Mouse (Mus musculus) bone marrow, adult 2 months (tissue): ENCODE data around the gene Mmd2. TPM values are rescaled to one million over a fixed set of nuclear protein-coding genes. Genes with fewer than 3 reads are reported as not detected.

Experiments used
- H3K27ac ChIP-seq: fragments of 200-500 bp; 2 replicates; pipeline ENCODE4 v1.5.1; 2012; ENCODE audit warnings: low read depth, mild to moderate bottlenecking, control low read depth, inconsistent platforms, low read length; ENCODE audit not compliant: control insufficient read depth, poor library complexity, insufficient read depth
- H3K4me1 ChIP-seq: fragments of 200-500 bp; 2 replicates; pipeline ENCODE4 v1.6.1; 2011; ENCODE audit warnings: low read length; ENCODE audit not compliant: control insufficient read depth, insufficient read depth
- H3K4me3 ChIP-seq: fragments of 200-500 bp; replicated peaks from 2 replicates; pipeline ENCODE3; 2011; ENCODE audit warnings: mild to moderate bottlenecking, low read depth, low read length, control low read depth; ENCODE audit not compliant: control insufficient read depth
- CTCF ChIP-seq: fragments of 200-500 bp; IDR thresholded peaks from 2 replicates; pipeline ENCODE4 v1.5.1; 2011; ENCODE audit warnings: low read length, control low read depth; ENCODE audit not compliant: control insufficient read depth, insufficient read depth
- POLR2A ChIP-seq: fragments of 200-500 bp; IDR thresholded peaks from 2 replicates; pipeline ENCODE4 v1.6.1; 2011; ENCODE audit warnings: low read depth, mild to moderate bottlenecking, control low read depth, low read length, borderline replicate concordance; ENCODE audit not compliant: control insufficient read depth
- WGBS: fragments of 180-500 bp; shearing (Covaris S2); methylation state at CpG from one replicate; pipeline ENCODE4 v1.1.7; 2018; 5-methylcytosine and 5-hydroxymethylcytosine counted together
- polyA plus RNA-seq: library from polyadenylated mRNA; stranded (reverse); fragments of >200 nt; gene quantifications from 2 replicates; pipeline ENCODE4 v1.2.4, GENCODE M21; 2011; ENCODE audit warnings: low replicate concordance; ENCODE audit not compliant: missing spikeins, insufficient read depth, insufficient read length

The Mmd2 gene
- polyA plus RNA-seq, 1 experiment, result not detected

DNA sequence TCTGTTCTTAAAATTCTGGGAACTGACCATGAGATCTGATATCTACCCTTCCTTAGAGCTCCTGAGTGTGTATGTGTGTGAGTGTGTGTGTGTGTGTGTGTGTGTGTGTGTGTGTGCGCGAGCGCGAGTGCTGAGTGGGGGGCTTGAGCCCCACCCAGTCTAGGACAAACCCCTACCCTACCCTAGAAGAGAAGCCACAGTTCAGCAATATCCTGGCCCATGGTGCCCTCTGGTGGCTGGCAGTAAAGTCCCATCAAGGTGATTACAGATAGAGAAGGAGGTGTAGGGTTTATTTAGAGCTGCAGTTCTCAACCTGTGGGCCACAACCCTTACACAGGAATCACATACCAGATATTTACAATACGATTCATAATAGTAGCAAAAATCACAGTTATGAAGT lies 11.3 kb upstream of the Mmd2 start:
- H3K4me1 ChIP-seq, result no peaks in the 10 kb centered on the region
- no peak overlapping the region for H3K27ac ChIP-seq
- H3K4me3 ChIP-seq, result no peak overlapping the region
- TF ChIP-seq POLR2A (no peak), CTCF (peak; percentile 49)
- WGBS, result 20% methylated on average over 5 of the region's 5 CpGs

- WGBS, result 40% methylated on average over 6 of the region's 6 CpGs
- no peak for TF ChIP-seq POLR2A
- TF ChIP-seq CTCF, result no peak
- Histone ChIP-seq H3K4me1 (no peaks in the 10 kb centered on the region), H3K4me3 (no peak overlapping the region), H3K27ac (no peak overlapping the region)
Measured at GRCm38 (mm10) chr5:142616326-142616725, 7.7 kb upstream of the Mmd2 start.

DNA sequence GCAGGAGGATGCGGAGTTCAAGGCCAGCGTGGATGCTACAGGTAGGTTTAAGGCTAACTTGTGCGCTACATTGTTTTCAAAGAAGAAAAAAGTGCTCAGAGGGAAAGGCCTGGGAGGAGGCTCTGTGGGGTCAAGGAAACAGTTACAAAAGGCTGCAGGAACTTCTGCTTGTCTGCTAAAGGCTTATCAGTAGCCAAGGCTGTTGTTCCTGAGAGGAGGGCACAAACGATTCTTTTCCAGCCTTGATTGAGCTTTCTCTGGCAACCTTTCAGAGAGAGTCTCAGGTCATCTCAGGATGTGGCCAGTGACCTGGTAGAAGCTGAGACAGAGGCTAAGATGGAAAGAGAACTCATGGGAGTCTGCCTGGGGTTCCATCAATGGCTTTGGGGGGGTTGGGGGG lies 7.0 kb upstream of the Mmd2 start:
- no peak overlapping the region for H3K27ac ChIP-seq
- no peak for TF ChIP-seq POLR2A
- no peak for TF ChIP-seq CTCF
- H3K4me1 ChIP-seq, result no peaks in the 10 kb centered on the region
- no peak overlapping the region for H3K4me3 ChIP-seq
- 73% methylated on average over 4 of the region's 4 CpGs for WGBS

GRCm38 (mm10) chr5:142614513-142614912 lies 5.9 kb upstream of the Mmd2 start:
- Histone ChIP-seq H3K4me1 (no peaks in the 10 kb centered on the region), H3K27ac (no peak overlapping the region), H3K4me3 (no peak overlapping the region)
- no peak for TF ChIP-seq POLR2A
- no peak for TF ChIP-seq CTCF
- WGBS, result 65% methylated on average over 3 of the region's 3 CpGs

GRCm38 (mm10) chr5:142610362-142610761 lies 1.8 kb upstream of the Mmd2 start:
- H3K27ac ChIP-seq, result no peak overlapping the region; the same call in 1 of the 2 replicates
- 79% methylated on average over 4 of the region's 4 CpGs for WGBS
- no peak for TF ChIP-seq CTCF
- no peak for TF ChIP-seq POLR2A
- H3K4me3 ChIP-seq, result no peak overlapping the region
- H3K4me1 ChIP-seq, result no peaks in the 10 kb centered on the region

DNA sequence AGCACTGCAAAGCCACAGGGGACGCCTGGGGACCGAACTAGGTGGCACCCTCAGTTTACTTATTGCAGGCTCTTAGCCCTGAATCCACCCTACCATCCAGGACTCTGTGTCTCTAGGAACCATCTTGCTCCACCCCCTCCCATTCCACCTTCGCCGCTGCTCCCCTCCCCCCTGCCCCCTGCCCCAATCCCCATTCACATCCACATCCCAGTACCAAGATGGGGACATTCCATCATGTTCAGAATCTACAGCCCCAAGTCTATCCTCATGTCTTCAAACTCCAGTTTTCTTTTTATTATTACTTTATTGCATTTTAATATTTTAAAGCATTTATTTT lies 357 bp upstream of the Mmd2 start:
- H3K4me1 ChIP-seq, result no peaks in the 10 kb centered on the region
- no peak overlapping the region for H3K4me3 ChIP-seq
- 18% methylated on average over 4 of the region's 4 CpGs for WGBS
- no peak for TF ChIP-seq POLR2A
- TF ChIP-seq CTCF, result no peak
- H3K27ac ChIP-seq, result no peak overlapping the region

GRCm38 (mm10) chr5:142605288-142605687 lies 3.3 kb downstream of the Mmd2 start:
- Histone ChIP-seq H3K27ac (no peak overlapping the region), H3K4me3 (no peak overlapping the region), H3K4me1 (no peaks in the 10 kb centered on the region)
- WGBS, result 86% methylated on average over 12 of the region's 12 CpGs
- no peak for TF ChIP-seq CTCF
- no peak for TF ChIP-seq POLR2A

DNA sequence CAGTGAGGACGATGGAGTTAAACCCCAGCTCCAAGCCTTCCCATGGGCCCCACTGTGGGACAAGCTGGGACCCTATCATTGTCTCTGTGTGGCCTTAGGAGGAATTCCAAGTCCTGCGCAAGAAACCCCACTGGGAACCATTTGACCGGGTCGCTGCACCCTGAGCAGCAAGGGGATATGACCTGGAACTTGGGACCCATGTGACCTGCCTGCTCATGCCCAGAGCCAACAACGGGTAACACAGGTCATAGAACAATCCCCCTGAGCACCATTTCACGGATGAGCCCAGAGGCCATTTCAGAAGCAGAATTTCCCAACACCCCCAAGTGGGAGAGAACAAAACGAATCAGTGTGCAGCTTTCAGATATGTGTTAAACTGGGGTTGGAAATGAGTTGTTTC lies 4.2 kb downstream of the Mmd2 start:
- 81% methylated on average over 7 of the region's 7 CpGs for WGBS
- Histone ChIP-seq H3K27ac (no peak overlapping the region), H3K4me3 (no peak overlapping the region), H3K4me1 (no peaks in the 10 kb centered on the region)
- TF ChIP-seq POLR2A (no peak), CTCF (no peak)

DNA sequence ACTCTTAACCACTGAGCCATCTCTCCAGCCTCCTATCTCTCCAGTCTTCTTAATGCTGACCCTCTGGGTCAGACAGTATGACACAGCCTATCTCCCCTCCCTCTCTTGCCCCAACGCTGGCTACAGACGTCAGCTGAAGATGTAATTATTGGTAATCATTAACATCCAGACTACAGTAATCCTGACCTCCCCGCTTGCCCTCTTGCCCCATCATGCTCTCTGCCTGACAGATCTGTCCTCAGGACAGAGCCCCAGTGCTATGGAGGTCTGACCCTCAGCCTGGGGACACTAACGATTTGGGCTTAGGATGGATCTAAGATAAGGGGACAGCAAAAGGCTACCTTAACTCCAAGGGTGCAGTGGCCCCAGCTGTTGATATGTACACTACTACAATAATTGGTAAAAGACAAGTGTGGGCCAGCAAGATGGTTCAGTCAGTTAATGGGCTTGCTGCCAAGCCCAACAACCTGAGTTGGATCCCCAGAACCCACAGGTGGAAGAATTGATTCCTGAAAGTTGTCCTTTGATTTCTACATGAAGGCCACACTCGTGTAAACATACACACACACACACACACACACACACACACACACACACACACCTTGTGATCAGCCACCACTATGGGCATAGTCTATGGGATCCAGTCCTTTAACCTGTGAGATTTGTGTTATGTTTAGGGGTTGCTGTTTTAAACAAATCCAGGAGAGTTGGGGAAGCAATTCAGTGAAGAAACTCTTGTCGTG lies 10.8 kb downstream of the Mmd2 start:
- H3K27ac ChIP-seq, result no peak overlapping the region
- H3K4me3 ChIP-seq, result no peak overlapping the region
- 77% methylated on average over 6 of the region's 6 CpGs for WGBS
- no peak for TF ChIP-seq POLR2A
- no peak for TF ChIP-seq CTCF
- no peaks in the 10 kb centered on the region for H3K4me1 ChIP-seq
